Mouse (Mus musculus) ES-E14 (cell line): ENCODE data around the gene Cygb. TPM values are rescaled to one million over a fixed set of nuclear protein-coding genes. Genes with fewer than 3 reads are reported as not detected.

Experiments
- DNase-seq: peaks from one replicate; pipeline ENCODE4 v3.0.0-alpha.2; 2013; ENCODE audit warnings: low read depth, low spot score
- H3K27ac ChIP-seq: 2 replicates; pipeline ENCODE4 v1.5.1; 2012; ENCODE audit warnings: low read depth, mild to moderate bottlenecking, low read length, moderate library complexity, mixed read lengths; ENCODE audit not compliant: poor library complexity, insufficient read depth, severe bottlenecking
- H3K36me3 ChIP-seq: 2 replicates; pipeline ENCODE4 v1.6.1; 2012; ENCODE audit warnings: mild to moderate bottlenecking, low read length, moderate library complexity, mixed read lengths; ENCODE audit not compliant: control insufficient read depth, poor library complexity, insufficient read depth, severe bottlenecking
- H3K4me1 ChIP-seq, 2 experiments: fragments of 150-350 bp in 1 of 2; sonication (generic) in 1 of 2; 2 replicates each; pipeline ENCODE4 v1.6.1; 2012; ENCODE audit warnings: low read length in 2 of 2, mild to moderate bottlenecking in 1 of 2, mixed read lengths in 1 of 2; ENCODE audit not compliant: control insufficient read depth in 2 of 2, insufficient read depth in 2 of 2, poor library complexity in 1 of 2
- H3K4me3 ChIP-seq, 2 experiments: fragments of 150-350 bp in 1 of 2; sonication (generic) in 1 of 2; 2 replicates each; pipeline ENCODE4 v1.5.1; 2012; ENCODE audit warnings: low read length in 2 of 2, low read depth in 1 of 2, mild to moderate bottlenecking in 1 of 2, mixed read lengths in 1 of 2; ENCODE audit not compliant: insufficient read depth in 1 of 2, poor library complexity in 1 of 2, severe bottlenecking in 1 of 2
- H3K9ac ChIP-seq: 2 replicates; pipeline ENCODE4 v1.6.1; 2012; ENCODE audit warnings: low read depth, mild to moderate bottlenecking, low read length, mixed read lengths; ENCODE audit not compliant: poor library complexity, insufficient read depth, severe bottlenecking
- H3K9me3 ChIP-seq: fragments of 150-350 bp; sonication (generic); 2 replicates; pipeline ENCODE4 v1.6.1; 2012; ENCODE audit warnings: low read depth, mild to moderate bottlenecking, low read length; ENCODE audit not compliant: control insufficient read depth, insufficient read depth
- CHD2 ChIP-seq: IDR thresholded peaks from 2 replicates; pipeline ENCODE4 v1.6.1; 2014; ENCODE audit warnings: mild to moderate bottlenecking, low read depth, low read length, inconsistent platforms
- HCFC1 ChIP-seq: IDR thresholded peaks from 2 replicates; pipeline ENCODE4 v1.6.1; 2012; ENCODE audit warnings: low read length, inconsistent platforms, borderline replicate concordance; ENCODE audit not compliant: insufficient read depth
- MAFK ChIP-seq: IDR thresholded peaks from 2 replicates; pipeline ENCODE4 v1.6.1; 2014; ENCODE audit warnings: mild to moderate bottlenecking, low read depth, low read length, inconsistent platforms; ENCODE audit not compliant: insufficient read depth
- ZC3H11A ChIP-seq: IDR thresholded peaks from 2 replicates; pipeline ENCODE4 v1.6.1; 2012; ENCODE audit warnings: low read depth, mild to moderate bottlenecking, inconsistent platforms, low read length, borderline replicate concordance
- ZNF384 ChIP-seq: IDR thresholded peaks from 2 replicates; pipeline ENCODE4 v1.6.1; 2012; ENCODE audit warnings: low read depth, low read length, inconsistent platforms
- in situ Hi-C, 2 experiments: fragments of 600-800 bp; cut with MboI; formaldehyde crosslinking; loops; one replicate each; pipeline ENCODE4 v1.15.1; 2025; ENCODE audit warnings: low sequenced_read_pairs in 2 of 2, inconsistent platforms in 1 of 2; ENCODE audit not compliant: unreplicated experiment in 2 of 2
- total RNA-seq: library from RNA; depleted of rRNA; stranded (reverse); fragments of 300-350 nt; gene quantifications from 2 replicates; pipeline ENCODE4 v1.2.3, GENCODE M21; 2012

The Cygb gene
- total RNA-seq, 1 experiment = 0.40 TPM

- in situ Hi-C loops = no loop called here
- Histone ChIP-seq H3K4me1 (peaks cover 10 to 53% of the 10 kb centered on the region in 2 experiments; a peak in 3 of 4 replicates), H3K27ac (no peak overlapping the region), H3K4me3 (no peak overlapping the region), H3K36me3 (no peaks in the 10 kb centered on the region), H3K9ac (no peak overlapping the region), H3K9me3 (no peaks in the 10 kb centered on the region)
- TF ChIP-seq HCFC1 (no peak), ZC3H11A (no peak), ZNF384 (no peak), MAFK (no peak), CHD2 (no peak)
- DNase-seq = no peak
These were observed 33.4 kb downstream of the Cygb start for GRCm38 (mm10) chr11:116620559-116621253.

- Histone ChIP-seq H3K4me3 (no peak overlapping the region), H3K9me3 (no peaks in the 10 kb centered on the region), H3K27ac (no peak overlapping the region), H3K4me1 (peaks cover 10 to 53% of the 10 kb centered on the region in 2 experiments; a peak in 3 of 4 replicates), H3K9ac (no peak overlapping the region), H3K36me3 (no peaks in the 10 kb centered on the region)
- no peak for DNase-seq
- TF ChIP-seq MAFK (no peak), ZNF384 (no peak), HCFC1 (no peak), CHD2 (no peak), ZC3H11A (no peak)
- in situ Hi-C loops = no loop called here
These were observed 34.0 kb downstream of the Cygb start for GRCm38 (mm10) chr11:116620073-116620472.

- no peak for DNase-seq
- Histone ChIP-seq H3K4me1 (peaks cover 10 to 52% of the 10 kb centered on the region in 2 experiments; a peak in 3 of 4 replicates), H3K4me3 (no peak overlapping the region), H3K27ac (no peak overlapping the region), H3K9ac (no peak overlapping the region), H3K9me3 (no peaks in the 10 kb centered on the region), H3K36me3 (no peaks in the 10 kb centered on the region)
- in situ Hi-C loops = no loop called here
- no peak for TF ChIP-seq ZC3H11A
- TF ChIP-seq ZNF384 = no peak
- TF ChIP-seq HCFC1 = no peak
- TF ChIP-seq CHD2 = no peak
- no peak for TF ChIP-seq MAFK
These were observed 34.6 kb downstream of the Cygb start for GRCm38 (mm10) chr11:116619561-116619960.

- H3K27ac ChIP-seq = no peak overlapping the region
- no peak for TF ChIP-seq ZNF384
- no peak for TF ChIP-seq ZC3H11A
- no peak for TF ChIP-seq CHD2
- TF ChIP-seq MAFK = no peak
- TF ChIP-seq HCFC1 = no peak
- H3K4me1 ChIP-seq = peaks cover 8 to 50% of the 10 kb centered on the region in 2 experiments; a peak in 3 of 4 replicates
- no peak for DNase-seq
- no peaks in the 10 kb centered on the region for H3K9me3 ChIP-seq
- no peak overlapping the region for H3K9ac ChIP-seq
- no peaks in the 10 kb centered on the region for H3K36me3 ChIP-seq
- in situ Hi-C loops = no loop called here
- no peak overlapping the region for H3K4me3 ChIP-seq
These were observed 35.0 kb downstream of the Cygb start for GRCm38 (mm10) chr11:116619156-116619555.
